Mouse (Mus musculus): Measurements from ENCODE around the gene Kcnb1.
A peak's percentile ranks its signal among the peaks of the same experiment; 100 is the strongest.

The Kcnb1 gene

GRCm38 (mm10) chr2:167203505-167204166 is 13.7 kb upstream of the Kcnb1 start:
- DNase-seq = no peak

- DNase-seq = no peak
Measured at GRCm38 (mm10) chr2:167201463-167202291, 11.7 kb upstream of the Kcnb1 start.

GRCm38 (mm10) chr2:167198660-167199427 is 8.9 kb upstream of the Kcnb1 start:
- no peak for DNase-seq

- no peak for DNase-seq
Measured at GRCm38 (mm10) chr2:167193361-167193760, 3.4 kb upstream of the Kcnb1 start.

DNA sequence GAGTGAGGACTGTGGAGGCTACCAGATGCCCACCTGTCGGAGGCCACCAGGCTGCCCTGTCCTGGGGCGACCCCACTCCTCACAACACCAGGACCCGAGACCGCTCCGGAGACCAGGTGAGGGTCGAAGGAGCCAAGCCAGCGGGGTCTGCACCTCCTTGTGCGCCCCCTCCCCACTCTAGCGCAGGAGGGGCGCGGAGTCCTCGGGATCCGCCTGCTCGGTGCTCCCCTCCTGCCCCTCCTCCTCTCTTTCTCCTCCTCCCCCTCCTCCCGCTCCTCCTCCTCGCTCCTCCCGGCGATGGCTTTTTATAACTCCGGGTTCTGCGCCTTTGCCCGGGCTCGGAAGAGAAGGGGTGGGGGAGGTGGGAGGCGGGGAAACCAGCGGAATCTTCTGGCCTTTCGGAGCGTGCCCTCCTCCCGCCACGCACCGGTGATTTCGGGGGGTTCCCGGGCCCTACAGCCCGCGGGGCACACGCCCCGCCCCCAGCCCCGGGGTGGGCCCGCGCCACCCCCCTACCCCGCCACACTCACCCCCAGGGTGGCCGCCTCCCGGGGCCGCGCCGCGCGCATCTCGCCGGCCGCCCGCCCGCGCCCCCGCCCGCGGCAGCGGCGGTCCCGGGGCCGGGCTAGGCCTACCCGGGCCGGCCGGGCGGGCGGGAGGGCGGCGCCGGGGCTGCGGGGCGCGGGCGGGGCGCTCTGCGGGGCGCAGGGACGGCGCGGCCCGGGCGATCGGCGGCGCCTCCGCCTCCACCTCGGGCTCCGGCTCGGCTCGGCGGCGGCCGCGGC is 472 bp downstream of the Kcnb1 start:
- DNase-seq = peak; percentile 32 to 33

DNA sequence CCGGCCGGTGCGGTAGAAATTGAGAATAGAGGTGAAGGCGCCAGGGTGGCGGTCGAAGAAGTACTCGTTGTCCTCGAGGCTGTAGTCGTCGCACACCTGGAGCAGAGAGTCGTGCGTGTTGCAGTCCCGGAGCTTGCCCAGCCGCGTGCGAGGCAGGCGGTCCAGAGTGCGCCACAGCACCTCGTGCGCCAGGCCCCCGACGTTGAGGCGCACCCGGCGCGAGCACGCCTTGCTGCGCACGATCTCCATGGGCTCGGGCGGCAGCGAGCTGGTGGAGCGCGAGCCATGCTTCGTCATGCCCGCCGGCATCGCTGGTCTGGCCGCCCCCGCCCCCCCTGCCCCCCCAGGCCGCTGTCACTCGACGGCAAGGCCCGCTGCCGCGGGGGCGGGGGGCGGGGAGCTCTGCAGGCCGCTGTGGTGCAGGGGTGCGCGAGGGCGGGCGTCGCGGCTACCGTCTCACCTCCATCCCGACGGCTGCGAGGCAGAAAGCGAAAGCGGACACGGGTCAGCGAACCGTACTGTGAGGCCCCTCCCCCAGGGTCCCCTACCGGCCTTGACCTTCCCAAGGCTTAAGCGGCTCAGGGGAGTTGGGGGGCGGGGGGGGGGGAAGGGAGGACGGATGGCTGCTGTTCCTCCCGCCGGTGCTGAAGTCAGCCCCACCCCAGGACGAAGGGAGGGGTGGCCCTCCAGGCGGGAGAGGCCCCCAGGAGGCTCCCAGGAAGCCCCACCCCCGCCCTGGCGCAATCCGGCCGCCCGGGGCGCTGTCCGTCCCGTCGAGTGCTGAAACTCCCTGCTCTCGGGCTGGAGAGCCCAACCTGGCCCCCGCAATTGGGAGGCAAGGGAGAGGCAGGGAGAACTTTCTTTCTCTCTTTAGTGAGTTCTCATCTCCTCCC is 1.4 kb downstream of the Kcnb1 start:
- peak in 1 of 2 experiments; percentile 15 for DNase-seq

GRCm38 (mm10) chr2:167187119-167187518 is 2.8 kb downstream of the Kcnb1 start:
- DNase-seq = no peak

DNA sequence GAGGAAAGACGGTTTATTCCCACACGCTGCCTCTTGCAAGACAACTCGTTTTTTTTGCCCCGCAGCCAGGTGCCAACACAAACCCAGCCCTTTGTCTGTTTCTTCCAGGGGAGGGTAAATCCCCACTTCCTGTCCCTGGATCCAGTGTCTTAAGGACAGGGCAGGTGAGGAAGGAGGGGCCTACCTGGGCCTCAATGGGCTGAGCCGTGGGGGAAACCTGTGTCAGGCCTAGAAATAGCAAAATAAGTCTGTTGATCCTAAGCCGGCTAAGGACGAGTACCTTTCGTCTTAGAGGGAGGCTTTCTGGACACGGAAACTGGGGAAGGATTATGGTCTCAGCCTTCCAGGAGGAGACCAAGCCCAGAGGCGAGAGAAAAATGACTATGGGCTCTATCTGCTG is 3.4 kb downstream of the Kcnb1 start:
- DNase-seq = no peak

DNA sequence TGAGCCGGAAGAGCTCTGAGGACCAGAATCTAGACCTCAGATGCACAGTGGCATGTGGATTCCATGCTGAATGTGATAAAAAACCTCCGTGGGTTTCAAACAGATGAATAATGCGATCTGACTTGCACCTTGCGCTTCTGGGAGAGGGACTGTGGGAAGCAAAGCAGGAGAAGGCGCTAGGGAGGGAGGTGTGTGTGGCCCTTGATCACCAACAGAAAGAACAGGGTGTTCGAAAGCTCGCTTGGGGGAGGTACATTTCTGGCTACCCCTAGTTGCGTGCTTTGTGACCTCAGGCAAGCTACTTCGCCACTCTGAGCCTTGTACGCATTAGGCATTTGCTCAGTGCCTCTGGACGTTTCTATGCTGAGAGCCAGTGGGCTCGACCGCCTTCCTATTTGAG is 4.0 kb downstream of the Kcnb1 start:
- DNase-seq = no peak

- no peak for DNase-seq
Measured at GRCm38 (mm10) chr2:167185432-167185831, 4.5 kb downstream of the Kcnb1 start.

- DNase-seq = no peak
Measured at GRCm38 (mm10) chr2:167181662-167182389, 8.1 kb downstream of the Kcnb1 start.

DNA sequence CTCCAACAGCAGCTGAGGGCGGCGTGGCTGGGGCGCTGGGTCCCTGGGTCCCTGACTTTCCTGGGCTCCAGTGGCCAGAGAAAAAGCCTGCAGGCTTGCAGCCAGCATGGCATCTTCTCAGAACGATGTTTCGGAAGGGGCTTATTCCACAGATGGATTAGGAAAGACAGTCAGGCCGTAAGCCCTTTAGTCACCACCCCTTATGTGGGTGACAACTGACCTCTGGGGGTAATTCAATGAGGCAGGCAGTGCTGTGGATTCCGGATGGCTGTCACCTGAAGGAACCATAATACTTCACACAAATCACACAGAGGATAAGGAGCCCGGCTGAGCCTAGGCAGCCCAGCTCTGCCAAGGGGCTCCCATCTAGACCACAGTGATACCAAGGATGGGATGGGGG is 8.9 kb downstream of the Kcnb1 start:
- no peak for DNase-seq

- no peak for DNase-seq
Measured at GRCm38 (mm10) chr2:167179301-167179700, 10.7 kb downstream of the Kcnb1 start.

DNA sequence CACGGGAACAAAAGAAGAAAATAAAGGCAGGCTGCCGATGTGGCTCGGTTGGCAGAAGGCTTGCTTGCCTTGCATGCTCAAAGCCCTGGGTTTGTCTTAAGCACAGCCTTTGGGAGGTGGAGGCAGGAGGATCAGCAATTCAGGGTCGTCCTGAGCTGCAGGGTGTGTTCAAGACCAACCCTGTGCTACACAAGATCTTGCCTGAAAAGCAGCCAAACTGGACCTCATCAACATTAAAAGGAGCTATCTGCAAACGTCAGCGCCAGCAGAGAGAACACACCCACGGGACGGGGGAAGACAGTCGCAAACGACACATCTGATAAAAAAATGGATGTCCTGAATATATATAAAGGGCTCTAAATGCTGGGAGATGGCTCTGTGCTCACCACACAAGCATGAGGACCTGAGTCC is 12.7 kb downstream of the Kcnb1 start:
- DNase-seq = no peak

DNA sequence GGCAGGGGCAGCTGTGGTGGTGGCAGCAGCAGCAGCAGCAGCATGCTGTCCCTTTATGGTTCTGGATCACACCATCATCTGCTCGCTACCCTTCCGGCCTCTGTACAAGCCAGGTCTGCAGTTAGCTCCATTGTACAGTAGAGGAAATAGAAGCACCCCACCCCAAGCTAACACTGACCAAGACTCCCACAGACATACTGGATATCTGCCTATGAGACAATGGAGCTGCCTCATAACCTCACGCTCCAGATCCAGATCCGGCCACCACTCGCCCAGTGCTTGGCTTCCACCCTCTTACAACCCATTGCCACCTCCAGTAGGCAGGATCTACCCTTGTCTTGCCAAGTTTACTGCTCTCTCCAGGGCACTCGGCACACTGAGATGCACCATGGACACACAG is 14.7 kb downstream of the Kcnb1 start:
- no peak for DNase-seq

DNA sequence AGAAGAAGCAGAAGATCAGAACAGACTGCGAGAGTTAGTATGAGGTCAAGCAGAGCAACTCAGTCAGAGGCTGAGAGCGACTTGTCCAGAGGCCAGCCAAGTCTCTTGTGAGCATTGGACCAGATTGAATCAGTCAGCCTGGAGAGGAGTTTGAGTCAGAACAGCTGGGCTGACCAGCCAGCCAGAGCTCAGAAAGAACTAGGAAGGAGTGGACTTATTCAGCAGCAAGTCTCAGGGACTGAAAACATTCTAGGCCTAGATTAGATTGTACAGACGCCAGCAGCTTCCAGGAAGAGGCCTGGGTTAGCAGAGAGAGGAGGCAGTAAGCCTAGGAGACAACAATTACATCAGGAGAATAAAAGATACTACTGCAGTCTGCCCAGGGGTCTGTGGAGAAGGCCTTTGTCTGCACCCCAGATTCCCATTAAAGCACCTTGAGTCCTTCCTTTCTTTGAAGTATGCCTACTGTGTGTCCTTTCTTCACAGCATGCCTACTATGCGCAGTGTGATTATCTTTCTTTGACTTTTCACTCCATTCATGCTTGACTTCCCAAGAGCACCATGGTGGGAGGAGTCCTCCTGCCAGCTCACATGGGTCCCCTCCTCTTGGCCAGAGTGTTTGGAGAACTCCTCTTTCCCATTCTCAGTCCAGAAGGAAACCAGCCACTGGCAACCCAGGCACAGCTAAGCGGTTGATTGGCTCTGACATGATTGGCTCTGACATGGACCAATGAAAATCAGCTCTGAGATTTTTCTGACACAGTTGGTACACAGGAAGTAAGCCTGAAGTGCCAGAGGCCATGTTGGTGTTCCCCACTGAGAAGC is 16.7 kb downstream of the Kcnb1 start:
- no peak for DNase-seq

DNA sequence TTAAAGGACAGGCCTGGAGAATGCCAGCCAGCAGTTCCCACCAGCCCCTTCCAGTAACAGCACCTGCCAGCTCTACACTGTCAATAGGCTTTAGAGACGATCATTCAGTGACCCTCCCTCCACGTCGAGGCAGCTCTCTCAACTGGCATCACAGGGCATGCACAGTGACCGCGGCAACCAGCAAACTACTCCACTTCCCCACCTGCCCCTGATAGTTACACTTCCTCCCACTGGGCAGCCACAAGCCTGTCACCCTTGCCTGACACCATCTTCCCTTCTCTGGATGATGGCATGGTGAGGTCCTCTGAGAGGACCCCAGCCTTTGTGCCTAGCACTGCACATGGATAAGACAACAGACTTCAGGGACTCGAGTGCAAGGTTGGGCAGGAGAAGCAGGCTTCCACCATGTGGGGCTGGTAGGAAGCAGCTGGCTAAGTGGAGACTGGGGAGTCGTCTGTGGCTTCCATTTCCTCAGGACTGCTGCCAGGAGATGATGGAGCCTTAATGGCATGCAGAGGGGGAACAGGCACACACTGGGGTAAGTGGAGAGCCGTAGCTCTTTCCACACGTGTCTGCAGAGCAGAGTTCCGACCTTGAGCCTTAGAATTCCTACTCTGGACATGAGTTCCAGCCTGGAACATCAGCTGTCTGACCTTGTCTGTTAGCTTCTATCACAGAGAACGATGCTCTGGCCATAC is 22.3 kb downstream of the Kcnb1 start:
- DNase-seq = no peak

GRCm38 (mm10) chr2:167163600-167163999 is 26.4 kb downstream of the Kcnb1 start:
- no peak for DNase-seq

GRCm38 (mm10) chr2:167163134-167163533 is 26.8 kb downstream of the Kcnb1 start:
- DNase-seq = no peak
